Mouse (Mus musculus): ENCODE measurements at regions not wholly inside any gene's neighbourhood (a gene's known extent, or its start where the extent isn't known, plus 50 kb on each side); places are given as distances from the start of the nearest gene placed in this dataset.

DNA sequence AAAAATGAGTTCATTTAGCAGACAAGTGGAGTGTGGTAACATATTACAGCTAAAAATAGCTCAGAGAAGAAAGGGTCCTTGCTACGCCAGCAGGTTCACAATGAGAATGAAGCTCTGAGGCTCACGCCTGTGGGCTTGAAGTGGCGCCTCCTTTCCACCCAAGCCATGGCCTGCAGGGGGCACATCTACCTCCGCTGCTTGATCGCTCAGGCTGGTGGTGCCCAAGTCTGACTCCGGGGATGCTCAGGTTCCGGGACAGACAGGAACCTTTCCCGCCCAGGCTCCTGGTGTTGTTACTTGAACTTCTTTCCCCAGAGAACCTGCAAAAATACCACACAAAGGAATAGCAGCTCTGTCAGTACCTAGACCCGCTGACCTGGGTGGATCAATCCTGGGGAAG is 199.3 kb upstream of the Zdhhc25 start:
- no peak overlapping the region for H3K4me3 ChIP-seq (ENCODE audit: control insufficient read depth in 1 of 2, insufficient read depth in 1 of 2, low read depth in 2 of 2, low read length in 2 of 2)
- H3K9ac ChIP-seq (ENCODE audit: control insufficient read depth, low read depth, low read length, poor library complexity, severe bottlenecking), result no peak overlapping the region
- no peaks in the 10 kb centered on the region for H3K27me3 ChIP-seq (ENCODE audit: control insufficient read depth in 1 of 2, insufficient read depth in 2 of 2, low read length in 2 of 2)
- DNase-seq (ENCODE audit: low read depth, low spot score), result no peak
- H3K4me1 ChIP-seq (ENCODE audit: control insufficient read depth in 1 of 2, insufficient read depth in 2 of 2, low read length in 2 of 2), result no peaks in the 10 kb centered on the region
- H3K9me3 ChIP-seq (replicated peaks; ENCODE audit: insufficient read depth, low read length), result no peaks in the 10 kb centered on the region
- TF ChIP-seq NELFE (IDR thresholded peaks at IDR 0.05; ENCODE audit: low read depth, low read length) (no peak), MYB (IDR thresholded peaks at IDR 0.05; ENCODE audit: low read depth, low read length) (no peak), HCFC1 (IDR thresholded peaks at IDR 0.05; ENCODE audit: low read depth, low read length) (no peak), EP300 (IDR thresholded peaks at IDR 0.05; ENCODE audit: low read depth in 1 of 2, low read length in 2 of 2) (no peak), POLR2AphosphoS5 (IDR thresholded peaks at IDR 0.05; ENCODE audit: borderline replicate concordance, low read depth, low read length) (no peak), SMC3 (IDR thresholded peaks at IDR 0.05; ENCODE audit: low read depth, low read length) (no peak), CTCF (IDR thresholded peaks at IDR 0.05 in 2 of 3, conservative IDR thresholded peaks at IDR 0.05 in 1 of 3; ENCODE audit: control insufficient read depth in 1 of 3, insufficient read depth in 1 of 3, low read depth in 2 of 3, low read length in 3 of 3, poor library complexity in 1 of 3, severe bottlenecking in 1 of 3) (no peak), TAL1 (IDR thresholded peaks at IDR 0.05; ENCODE audit: low read length) (no peak), CHD2 (IDR thresholded peaks at IDR 0.05; ENCODE audit: low read length) (no peak), MXI1 (IDR thresholded peaks at IDR 0.05; ENCODE audit: low read depth, low read length) (no peak), NRF1 (IDR thresholded peaks at IDR 0.05; ENCODE audit: insufficient read depth, low read depth, low read length, poor library complexity, severe bottlenecking) (no peak), BHLHE40 (IDR thresholded peaks at IDR 0.05; ENCODE audit: borderline replicate concordance, low read depth, low read length) (no peak), ZKSCAN1 (IDR thresholded peaks at IDR 0.05; ENCODE audit: low read depth, low read length) (no peak), MEF2A (IDR thresholded peaks at IDR 0.05; ENCODE audit: extremely low read depth, insufficient replicate concordance, low read depth, low read length, poor library complexity, severe bottlenecking) (no peak), MAZ (IDR thresholded peaks at IDR 0.05; ENCODE audit: low read depth, low read length) (no peak), ZC3H11A (IDR thresholded peaks at IDR 0.05; ENCODE audit: low read depth, low read length) (no peak), GATA1 (IDR thresholded peaks at IDR 0.05; ENCODE audit: low read depth, low read length) (no peak), USF2 (IDR thresholded peaks at IDR 0.05; ENCODE audit: borderline replicate concordance in 1 of 2, insufficient read depth in 1 of 2, low read depth in 1 of 2, low read length in 2 of 2) (no peak)
- H3K27ac ChIP-seq (ENCODE audit: control insufficient read depth, low read depth, low read length), result no peak overlapping the region
- H3K36me3 ChIP-seq (ENCODE audit: control insufficient read depth in 1 of 2, insufficient read depth in 2 of 2, low read length in 2 of 2), result no peaks in the 10 kb centered on the region
- no peaks in the 10 kb centered on the region for H3K79me2 ChIP-seq (ENCODE audit: control insufficient read depth, insufficient read depth, low read length, poor library complexity)

DNA sequence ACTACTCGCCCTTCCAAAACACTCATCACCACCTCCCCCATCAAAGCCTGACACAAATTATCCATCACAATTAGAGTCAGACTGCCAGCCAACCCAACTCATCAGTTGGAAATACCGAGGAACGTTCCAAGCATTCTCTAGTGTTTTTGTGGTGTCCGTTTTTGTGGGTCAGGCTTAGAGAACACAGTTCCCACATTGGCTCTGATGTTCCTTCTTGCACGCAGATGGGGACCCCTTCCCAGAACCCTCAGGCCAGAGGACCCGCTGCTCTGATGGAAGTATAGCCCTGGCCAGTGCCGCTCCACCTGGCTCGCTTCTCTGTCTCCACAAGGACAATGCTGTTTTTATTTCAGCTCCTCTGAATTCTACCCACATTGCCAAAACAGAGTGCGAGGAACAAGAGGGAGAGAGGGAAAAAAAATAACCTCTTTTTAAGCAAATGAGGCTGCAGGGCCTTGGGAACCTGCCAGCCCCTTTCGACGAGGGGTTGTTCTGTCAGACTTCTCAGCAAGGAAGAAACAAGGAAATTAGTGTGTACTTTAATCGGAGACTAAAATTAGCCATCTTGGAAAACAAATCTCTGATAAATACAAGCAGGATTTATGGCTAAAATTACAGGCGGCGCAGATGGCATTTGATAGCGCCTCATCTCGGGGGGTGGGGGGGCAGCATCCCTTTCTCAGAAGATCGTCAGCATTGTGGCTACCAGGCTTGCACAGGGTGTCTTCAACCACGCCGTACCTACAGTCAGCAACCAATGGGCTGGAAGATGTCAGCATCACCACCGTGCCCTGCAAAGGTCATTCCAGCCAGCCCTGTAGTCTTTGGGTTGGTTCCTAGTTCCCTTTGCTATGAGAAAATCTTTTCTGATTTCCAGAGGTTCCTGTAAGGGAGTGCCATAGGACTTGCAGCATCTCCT is 191.4 kb upstream of the Zdhhc25 start:
- no peaks in the 10 kb centered on the region for H3K27me3 ChIP-seq (ENCODE audit: control insufficient read depth in 1 of 2, insufficient read depth in 2 of 2, low read length in 2 of 2)
- H3K79me2 ChIP-seq (ENCODE audit: control insufficient read depth, insufficient read depth, low read length, poor library complexity), result no peaks in the 10 kb centered on the region
- TF ChIP-seq POLR2AphosphoS5 (IDR thresholded peaks at IDR 0.05; ENCODE audit: borderline replicate concordance, low read depth, low read length) (no peak), JUND (IDR thresholded peaks at IDR 0.05; ENCODE audit: low read depth, low read length) (no peak), CHD1 (IDR thresholded peaks at IDR 0.05; ENCODE audit: low read depth, low read length) (no peak), MXI1 (IDR thresholded peaks at IDR 0.05; ENCODE audit: low read depth, low read length) (no peak), MYC (IDR thresholded peaks at IDR 0.05; ENCODE audit: low read depth, low read length) (no peak), MYB (IDR thresholded peaks at IDR 0.05; ENCODE audit: low read depth, low read length) (no peak), CTCF (IDR thresholded peaks at IDR 0.05 in 2 of 3, conservative IDR thresholded peaks at IDR 0.05 in 1 of 3; ENCODE audit: control insufficient read depth in 1 of 3, insufficient read depth in 1 of 3, low read depth in 2 of 3, low read length in 3 of 3, poor library complexity in 1 of 3, severe bottlenecking in 1 of 3) (no peak), ELF1 (IDR thresholded peaks at IDR 0.05; ENCODE audit: low read depth, low read length) (no peak), POLR2AphosphoS2 (IDR thresholded peaks at IDR 0.05; ENCODE audit: low read length) (no peak), SIN3A (IDR thresholded peaks at IDR 0.05; ENCODE audit: low read length) (no peak), KAT2A (conservative IDR thresholded peaks at IDR 0.05; ENCODE audit: low read depth, low read length) (no peak), MAZ (IDR thresholded peaks at IDR 0.05; ENCODE audit: low read depth, low read length) (no peak), TCF12 (IDR thresholded peaks at IDR 0.05; ENCODE audit: low read depth, low read length) (no peak), EP300 (IDR thresholded peaks at IDR 0.05; ENCODE audit: low read depth in 1 of 2, low read length in 2 of 2) (no peak), ETS1 (IDR thresholded peaks at IDR 0.05; ENCODE audit: low read depth, low read length) (no peak), ZC3H11A (IDR thresholded peaks at IDR 0.05; ENCODE audit: low read depth, low read length) (no peak), ZNF384 (IDR thresholded peaks at IDR 0.05; ENCODE audit: low read depth, low read length) (no peak)
- H3K27ac ChIP-seq (ENCODE audit: control insufficient read depth, low read depth, low read length), result no peak overlapping the region
- H3K9ac ChIP-seq (ENCODE audit: control insufficient read depth, low read depth, low read length, poor library complexity, severe bottlenecking), result no peak overlapping the region
- no peaks in the 10 kb centered on the region for H3K9me3 ChIP-seq (replicated peaks; ENCODE audit: insufficient read depth, low read length)
- no peak overlapping the region for H3K4me3 ChIP-seq (ENCODE audit: control insufficient read depth in 1 of 2, insufficient read depth in 1 of 2, low read depth in 2 of 2, low read length in 2 of 2)
- no peak for DNase-seq (ENCODE audit: low read depth, low spot score)
- H3K4me1 ChIP-seq (ENCODE audit: control insufficient read depth in 1 of 2, insufficient read depth in 2 of 2, low read length in 2 of 2), result no peaks in the 10 kb centered on the region
- no peaks in the 10 kb centered on the region for H3K36me3 ChIP-seq (ENCODE audit: control insufficient read depth in 1 of 2, insufficient read depth in 2 of 2, low read length in 2 of 2)
